9 mouse cellular contexts compared by ENCODE assay signal in genomic region chr6:12116926-12117818, GRCm38 (mm10).
DNase-seq lines count a peak whose midpoint lies in the region; ATAC-seq lines count a peak whose summit lies in the region.
"Had no signal": no experiment of that assay in that cellular context is flagged by ENCODE, and none has a peak within 500 bp of the region (broad histone marks: within the 10 kb centered on the region; RNA-seq: fewer than 3 reads in every experiment).

No protein-coding gene starts in this region.

- no peak overlapping the region for H3K4me2 ChIP-seq in neural tube, embryonic 11.5 days (ENCODE audit: low read depth)
- H3K4me2 ChIP-seq in forebrain, embryonic 15.5 days (replicated peaks) = no peak overlapping the region

- ATAC-seq in neural tube, embryonic 11.5 days (ENCODE audit: insufficient read depth, low FRiP score, low TSS enrichment) = peak; percentile 35; the same call in 1 of the 2 replicates
- peak; percentile 53 for ATAC-seq in forebrain, embryonic 15.5 days (replicated peaks)
- peak; percentile 67 for ATAC-seq in megakaryocyte progenitor cell, adult 5-6 weeks (replicated peaks; ENCODE audit: poor library complexity)

- H3K27ac ChIP-seq in neural tube, embryonic 11.5 days (ENCODE audit: low read depth, low read length) = 0 out of 2 replicates have a peak overlapping the region, but pooled peaks have one; percentile 0
- H3K27ac ChIP-seq in forebrain, embryonic 15.5 days (replicated peaks) = peak overlapping the region; percentile 71

- H3K9me3 ChIP-seq in neural tube, embryonic 11.5 days (ENCODE audit: control insufficient read depth, low read length) = no peaks in the 10 kb centered on the region
- no peaks in the 10 kb centered on the region for H3K9me3 ChIP-seq in forebrain, embryonic 15.5 days

- no peak overlapping the region for H3K9ac ChIP-seq in neural tube, embryonic 11.5 days (ENCODE audit: low read length)
- H3K9ac ChIP-seq in forebrain, embryonic 15.5 days (replicated peaks) = no peak overlapping the region

- intact Hi-C loops in heart, postnatal 14 days (cut with DNase I) = no loop called here

- peak; percentile 12 for DNase-seq in neural tube, embryonic 11.5 days (ENCODE audit: low spot score)
- no peak for DNase-seq in neural tube, embryonic 10.5 days (ENCODE audit: extremely low spot score, low spot score)
- peak; percentile 26 for DNase-seq in retina, postnatal 1 day
- no peak for DNase-seq in thymus, postnatal 14 days
- DNase-seq in heart, postnatal 14 days = no peak
- DNase-seq in kidney, adult 11 months = no peak
- DNase-seq: gastrocnemius, postnatal 10 days had no signal

- H3K4me3 ChIP-seq in neural tube, embryonic 11.5 days (ENCODE audit: low read depth, low read length) = no peak overlapping the region
- H3K4me3 ChIP-seq in forebrain, embryonic 15.5 days = no peak overlapping the region

- WGBS in neural tube, embryonic 11.5 days = 54% methylated on average over 11 of the region's 11 CpGs
- WGBS in forebrain, embryonic 15.5 days = 37% methylated on average over 11 of the region's 11 CpGs

- H3K36me3 ChIP-seq in neural tube, embryonic 11.5 days (ENCODE audit: control insufficient read depth, insufficient read depth, low read length) = no peaks in the 10 kb centered on the region
- no peaks in the 10 kb centered on the region for H3K36me3 ChIP-seq in forebrain, embryonic 15.5 days

- no peaks in the 10 kb centered on the region for H3K27me3 ChIP-seq in neural tube, embryonic 11.5 days (ENCODE audit: control insufficient read depth, insufficient read depth, low read length)
- H3K27me3 ChIP-seq in forebrain, embryonic 15.5 days = no peaks in the 10 kb centered on the region

- peaks cover 10% of the 10 kb centered on the region for H3K4me1 ChIP-seq in neural tube, embryonic 11.5 days (ENCODE audit: control insufficient read depth, insufficient read depth, low read length)
- peaks cover 17% of the 10 kb centered on the region for H3K4me1 ChIP-seq in forebrain, embryonic 15.5 days

Comparison
In these comparisons a context has a peak if more than half of its experiments do, and no peak if none do; other contexts are left out.
1. DNase-seq: peak in neural tube, embryonic 11.5 days (single experiment) and retina, postnatal 1 day (single experiment); none in neural tube, embryonic 10.5 days (single experiment), thymus, postnatal 14 days (single experiment), heart, postnatal 14 days (0 of 2) and kidney, adult 11 months (single experiment).
2. Peak in every context shown above with its lines, with median percentiles within 50 percentile points of each other: ATAC-seq.